Mouse (Mus musculus): ENCODE data around the gene Surf1.

- TF ChIP-seq EP300 (IDR thresholded peaks at IDR 0.05; ENCODE audit: insufficient read depth, low read depth, low read length) = no peak
- TF ChIP-seq CTCF (IDR thresholded peaks at IDR 0.05; ENCODE audit: low read depth, low read length) = no peak
- no peak for TF ChIP-seq POLR2A (IDR thresholded peaks at IDR 0.05; ENCODE audit: insufficient read depth, low read length)
Measured at GRCm38 (mm10) chr2:26906431-26906830, 9.9 kb downstream of the Surf1 start.
